Mouse (Mus musculus) hindbrain, embryonic 13.5 days (tissue): ENCODE data around the gene Galnt9. TPM values are rescaled to one million over a fixed set of nuclear protein-coding genes. Genes with fewer than 3 reads are reported as not detected.
A peak's percentile ranks its signal among the peaks of the same experiment; 100 is the strongest.

Source experiments
- ATAC-seq: fragments of 200-750 bp; cut with Nextera tagmentation; 2 replicates; pipeline ENCODE4 v1.8.0; 2017; ENCODE audit warnings: moderate TSS enrichment; ENCODE audit not compliant: low FRiP score
- H3K27ac ChIP-seq: fragments of 300-500 bp; sonication (generic); 2 replicates; pipeline ENCODE4 v1.5.1; 2015; ENCODE audit warnings: inconsistent platforms, mild to moderate bottlenecking, moderate library complexity
- H3K27me3 ChIP-seq: fragments of 300-500 bp; sonication (generic); 2 replicates; pipeline ENCODE4 v1.6.1; 2015; ENCODE audit warnings: mild to moderate bottlenecking, inconsistent platforms
- H3K36me3 ChIP-seq: fragments of 300-500 bp; sonication (generic); 2 replicates; pipeline ENCODE4 v1.6.1; 2015; ENCODE audit warnings: mild to moderate bottlenecking, inconsistent platforms
- H3K4me1 ChIP-seq: fragments of 300-500 bp; sonication (generic); replicated peaks from 2 replicates; pipeline ENCODE4 v1.6.1; 2015; ENCODE audit warnings: inconsistent platforms
- H3K4me2 ChIP-seq: fragments of 300-500 bp; sonication (generic); 2 replicates; pipeline ENCODE4 v1.6.1; 2015; ENCODE audit warnings: inconsistent platforms, mild to moderate bottlenecking, moderate library complexity
- H3K4me3 ChIP-seq: fragments of 300-500 bp; sonication (generic); 2 replicates; pipeline ENCODE4 v1.5.1; 2015; ENCODE audit warnings: mild to moderate bottlenecking, inconsistent platforms
- H3K9ac ChIP-seq: fragments of 300-500 bp; sonication (generic); 2 replicates; pipeline ENCODE4 v1.6.1; 2015; ENCODE audit warnings: mild to moderate bottlenecking, inconsistent platforms
- H3K9me3 ChIP-seq: fragments of 300-500 bp; sonication (generic); 2 replicates; pipeline ENCODE4 v1.6.1; 2016; ENCODE audit warnings: inconsistent platforms
- WGBS: fragments of 180-500 bp; shearing (Covaris S2); methylation state at CpG from one replicate; pipeline ENCODE4 v1.1.7; 2015; 5-methylcytosine and 5-hydroxymethylcytosine counted together
- polyA plus RNA-seq: library from polyadenylated mRNA; unstranded; fragments of >200 nt; fragmentation: Nextera tagmentation; extraction: Ambion mirVana; gene quantifications from 2 replicates; pipeline ENCODE4 v1.2.1, GENCODE M21; 2015

Gene Galnt9
- polyA plus RNA-seq, 1 experiment from 2014 or later: 15.5 TPM

DNA sequence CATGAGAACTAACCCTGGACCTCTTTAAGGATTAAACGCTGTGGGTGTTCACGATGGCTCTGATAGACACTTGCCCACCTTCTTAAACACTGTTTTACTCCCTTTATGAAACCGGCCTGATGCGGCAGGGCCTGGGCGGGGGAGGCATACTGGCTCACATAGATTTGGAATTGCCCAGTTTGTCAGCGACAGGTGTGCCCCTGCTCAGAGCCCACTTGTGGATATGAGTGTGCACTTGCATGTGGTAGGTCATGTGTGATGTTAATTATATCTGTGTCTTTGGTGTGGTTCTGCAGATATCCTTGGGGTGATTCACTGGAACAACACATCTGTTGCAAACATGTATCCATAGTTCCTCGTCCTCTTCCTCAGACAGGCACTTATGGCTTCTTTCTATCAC is 66.3 kb downstream of the Galnt9 start:
- 0 out of 2 replicates have a peak, but pooled peaks cover 5% of the 10 kb centered on the region for H3K27me3 ChIP-seq
- WGBS: 94% methylated on average over 7 of the region's 7 CpGs

GRCm38 (mm10) chr5:110611435-110612158 is 67.4 kb downstream of the Galnt9 start:
- Histone ChIP-seq H3K27ac (0 out of 2 replicates have a peak overlapping the region, but pooled peaks have one; percentile 14), H3K9me3 (no peaks in the 10 kb centered on the region), H3K9ac (no peak overlapping the region), H3K4me3 (no peak overlapping the region), H3K4me2 (no peak overlapping the region), H3K36me3 (peaks cover 21% of the 10 kb centered on the region), H3K4me1 (no peaks in the 10 kb centered on the region), H3K27me3 (0 out of 2 replicates have a peak, but pooled peaks cover 5% of the 10 kb centered on the region)
- 75% methylated on average over 5 of the region's 5 CpGs for WGBS
- no peak for ATAC-seq

More for the DNA sequence above, 66.3 kb downstream of the Galnt9 start:
- no peak for ATAC-seq
- H3K4me1 ChIP-seq: no peaks in the 10 kb centered on the region
- H3K9me3 ChIP-seq: no peaks in the 10 kb centered on the region
- no peak overlapping the region for H3K9ac ChIP-seq
- no peak overlapping the region for H3K4me2 ChIP-seq
- H3K27ac ChIP-seq: no peak overlapping the region
- peaks cover 13% of the 10 kb centered on the region for H3K36me3 ChIP-seq
- no peak overlapping the region for H3K4me3 ChIP-seq

GRCm38 (mm10) chr5:110619226-110619625 is 75.1 kb downstream of the Galnt9 start:
- Histone ChIP-seq H3K36me3 (peaks cover 56% of the 10 kb centered on the region), H3K4me1 (no peaks in the 10 kb centered on the region), H3K27me3 (no peaks in the 10 kb centered on the region), H3K9me3 (no peaks in the 10 kb centered on the region), H3K4me2 (no peak overlapping the region), H3K9ac (no peak overlapping the region), H3K27ac (no peak overlapping the region), H3K4me3 (no peak overlapping the region)
- ATAC-seq: no peak
- 86% methylated on average over 6 of the region's 6 CpGs for WGBS

DNA sequence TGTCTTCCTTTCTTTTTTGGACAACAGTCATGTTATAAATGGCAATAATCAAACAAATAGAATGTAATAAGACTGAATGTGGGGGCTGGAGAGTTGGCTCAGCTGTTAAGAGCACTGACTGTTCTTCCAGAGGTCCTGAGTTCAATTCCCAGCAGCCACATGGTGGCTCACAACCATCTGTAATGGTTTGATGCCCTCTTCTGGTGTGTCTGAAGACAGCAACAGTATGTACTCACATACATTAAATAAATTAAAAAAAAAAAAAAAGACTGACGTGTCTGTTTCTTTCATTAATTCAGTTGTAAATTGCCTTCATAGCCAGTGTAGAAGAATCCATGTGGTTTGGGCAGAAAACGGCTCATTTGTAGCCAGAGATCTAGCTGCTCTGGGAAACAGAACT is 80.2 kb downstream of the Galnt9 start:
- Histone ChIP-seq H3K9ac (no peak overlapping the region), H3K4me3 (no peak overlapping the region), H3K4me1 (peaks cover 5% of the 10 kb centered on the region; the same call in 1 of the 2 replicates), H3K36me3 (peaks cover 20% of the 10 kb centered on the region), H3K4me2 (no peak overlapping the region), H3K27me3 (0 out of 2 replicates have a peak, but pooled peaks cover 3% of the 10 kb centered on the region), H3K27ac (no peak overlapping the region), H3K9me3 (no peaks in the 10 kb centered on the region)
- ATAC-seq: no peak
- 80% methylated on average over 2 of the region's 2 CpGs for WGBS

DNA sequence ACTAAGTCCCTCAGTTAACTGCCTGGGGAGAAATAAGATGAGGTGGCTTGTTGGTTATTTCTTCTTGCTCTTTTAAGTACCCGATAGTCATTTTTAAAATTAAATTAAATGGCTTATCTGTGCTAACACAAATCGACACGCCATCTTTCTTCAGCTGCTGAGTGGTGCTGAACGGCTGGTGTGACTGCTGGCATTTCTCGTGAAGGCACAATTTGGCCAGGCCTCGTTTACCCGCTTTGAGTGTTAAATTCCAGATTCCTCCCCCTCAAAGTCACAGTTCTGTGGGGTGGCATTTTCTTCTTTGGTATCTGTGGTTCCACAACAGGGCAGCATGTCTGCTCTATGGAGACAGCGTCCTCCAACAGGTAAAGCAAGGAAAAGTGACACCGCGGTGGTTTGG is 83.2 kb downstream of the Galnt9 start:
- Histone ChIP-seq H3K4me3 (no peak overlapping the region), H3K27ac (no peak overlapping the region), H3K9me3 (no peaks in the 10 kb centered on the region), H3K4me2 (no peak overlapping the region), H3K9ac (no peak overlapping the region), H3K36me3 (0 out of 2 replicates have a peak, but pooled peaks cover 2% of the 10 kb centered on the region), H3K27me3 (0 out of 2 replicates have a peak, but pooled peaks cover 3% of the 10 kb centered on the region), H3K4me1 (peaks cover 5% of the 10 kb centered on the region; the same call in 1 of the 2 replicates)
- 79% methylated on average over 10 of the region's 10 CpGs for WGBS
- no peak for ATAC-seq

GRCm38 (mm10) chr5:110628156-110628555 is 84.0 kb downstream of the Galnt9 start:
- no peak for ATAC-seq
- 23% methylated on average over 19 of the region's 19 CpGs for WGBS

GRCm38 (mm10) chr5:110629525-110630120 is 85.5 kb downstream of the Galnt9 start:
- H3K36me3 ChIP-seq: no peaks in the 10 kb centered on the region
- H3K9ac ChIP-seq: no peak overlapping the region
- 0 out of 2 replicates have a peak, but pooled peaks cover 3% of the 10 kb centered on the region for H3K27me3 ChIP-seq
- no peaks in the 10 kb centered on the region for H3K9me3 ChIP-seq
- H3K4me1 ChIP-seq: peaks cover 5% of the 10 kb centered on the region; the same call in 1 of the 2 replicates
- no peak overlapping the region for H3K4me2 ChIP-seq
- no peak overlapping the region for H3K4me3 ChIP-seq
- H3K27ac ChIP-seq: no peak overlapping the region
- no peak for ATAC-seq
- 84% methylated on average over 2 of the region's 2 CpGs for WGBS

More at GRCm38 (mm10) chr5:110628156-110628555, 84.0 kb downstream of the Galnt9 start:
- Histone ChIP-seq H3K9me3 (no peaks in the 10 kb centered on the region), H3K27ac (no peak overlapping the region), H3K4me1 (peaks cover 5% of the 10 kb centered on the region; the same call in 1 of the 2 replicates), H3K36me3 (0 out of 2 replicates have a peak, but pooled peaks cover 2% of the 10 kb centered on the region), H3K4me2 (peak overlapping the region; percentile 21; the same call in 1 of the 2 replicates), H3K27me3 (0 out of 2 replicates have a peak, but pooled peaks cover 3% of the 10 kb centered on the region), H3K4me3 (no peak overlapping the region), H3K9ac (no peak overlapping the region)

GRCm38 (mm10) chr5:110635951-110636707 is 92.0 kb downstream of the Galnt9 start:
- no peaks in the 10 kb centered on the region for H3K9me3 ChIP-seq
- H3K27ac ChIP-seq: no peak overlapping the region
- no peaks in the 10 kb centered on the region for H3K36me3 ChIP-seq
- 0 out of 2 replicates have a peak, but pooled peaks cover 4% of the 10 kb centered on the region for H3K27me3 ChIP-seq
- no peaks in the 10 kb centered on the region for H3K4me1 ChIP-seq
- no peak overlapping the region for H3K4me2 ChIP-seq
- WGBS: 52% methylated on average over 6 of the region's 6 CpGs
- no peak overlapping the region for H3K4me3 ChIP-seq
- no peak overlapping the region for H3K9ac ChIP-seq
- 0 out of 2 replicates have a peak, but pooled peaks have one; percentile 43 for ATAC-seq

DNA sequence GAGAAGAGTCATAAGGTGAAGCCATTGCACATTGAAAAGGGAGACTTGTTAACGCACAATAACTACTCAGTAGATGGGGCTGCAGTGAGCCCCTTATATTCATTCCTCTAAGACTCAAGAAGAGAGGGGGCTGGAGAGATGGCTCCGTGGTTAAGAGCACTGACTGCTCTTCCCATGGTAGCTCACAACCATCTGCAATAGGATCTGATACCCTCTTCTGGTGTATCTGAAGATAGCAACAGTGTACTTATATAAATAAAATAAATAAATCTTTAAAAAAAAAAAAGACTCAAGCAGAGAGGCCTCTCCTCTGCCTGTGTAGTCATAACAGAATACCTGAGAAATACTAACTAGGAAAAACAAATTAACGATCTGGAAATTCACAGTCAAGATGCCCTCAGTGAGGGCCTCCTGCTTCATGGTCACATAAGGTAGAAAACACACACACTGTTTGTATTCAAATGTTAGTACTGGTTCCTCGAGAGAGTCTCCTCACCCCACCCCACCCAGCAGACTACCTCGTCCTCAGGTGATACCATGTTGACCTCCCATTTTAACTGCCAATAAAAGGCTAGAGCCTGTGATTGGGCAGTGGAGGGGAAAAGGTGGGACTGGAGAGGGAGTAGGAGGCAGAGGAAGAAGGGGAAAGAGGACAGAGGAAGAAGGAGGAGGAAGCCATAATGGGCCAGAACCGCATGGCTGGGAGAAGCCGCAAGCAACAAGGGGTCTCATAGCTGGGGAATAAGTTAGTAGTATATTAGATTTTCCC is 94.3 kb downstream of the Galnt9 start:
- WGBS: 85% methylated on average over 7 of the region's 7 CpGs
- H3K4me2 ChIP-seq: no peak overlapping the region
- H3K4me1 ChIP-seq: no peaks in the 10 kb centered on the region
- 0 out of 2 replicates have a peak, but pooled peaks cover 4% of the 10 kb centered on the region for H3K27me3 ChIP-seq
- H3K9me3 ChIP-seq: no peaks in the 10 kb centered on the region
- H3K9ac ChIP-seq: no peak overlapping the region
- no peak overlapping the region for H3K27ac ChIP-seq
- 0 out of 2 replicates have a peak, but pooled peaks have one; percentile 28 for ATAC-seq
- H3K36me3 ChIP-seq: no peaks in the 10 kb centered on the region
- H3K4me3 ChIP-seq: no peak overlapping the region

- Histone ChIP-seq H3K36me3 (no peaks in the 10 kb centered on the region), H3K4me2 (0 out of 2 replicates have a peak overlapping the region, but pooled peaks have one; percentile 21), H3K9ac (no peak overlapping the region), H3K27me3 (0 out of 2 replicates have a peak, but pooled peaks cover 4% of the 10 kb centered on the region), H3K9me3 (no peaks in the 10 kb centered on the region), H3K4me3 (no peak overlapping the region), H3K4me1 (no peaks in the 10 kb centered on the region), H3K27ac (no peak overlapping the region)
- WGBS: 25% methylated on average over 12 of the region's 12 CpGs
- ATAC-seq: no peak
These were observed 95.3 kb downstream of the Galnt9 start for GRCm38 (mm10) chr5:110639459-110639858.

DNA sequence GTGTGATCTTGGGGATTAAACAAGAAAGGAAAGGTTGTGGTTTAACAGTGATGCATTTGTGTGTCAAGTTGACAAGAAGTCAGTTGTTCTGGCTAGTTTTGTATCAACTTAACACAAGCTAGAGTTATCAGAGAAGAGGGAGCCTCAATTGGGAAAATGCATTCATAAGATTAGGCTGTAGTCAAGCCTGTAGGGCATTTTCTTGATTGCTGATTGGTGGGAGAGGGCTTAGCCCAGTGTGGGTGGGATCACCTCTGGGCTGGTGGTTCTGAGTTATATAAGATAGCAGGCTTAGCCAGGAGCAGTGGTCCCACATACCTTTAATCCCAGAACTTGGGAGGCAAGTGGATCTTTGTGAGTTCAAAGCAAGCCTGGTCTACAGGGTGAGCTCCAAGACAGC is 102.2 kb downstream of the Galnt9 start:
- Histone ChIP-seq H3K4me3 (no peak overlapping the region), H3K36me3 (peaks cover 59% of the 10 kb centered on the region), H3K9ac (no peak overlapping the region), H3K4me1 (no peaks in the 10 kb centered on the region), H3K4me2 (no peak overlapping the region), H3K27me3 (no peaks in the 10 kb centered on the region), H3K27ac (no peak overlapping the region), H3K9me3 (no peaks in the 10 kb centered on the region)
- ATAC-seq: no peak
